Mouse (Mus musculus) bone marrow macrophage, adult 2 months (primary cell): ENCODE measurements at regions not wholly inside any gene's neighbourhood (a gene's known extent, or its start where the extent isn't known, plus 50 kb on each side); places are given as distances from the start of the nearest gene placed in this dataset.

ENCODE experiments used
- H3K27ac ChIP-seq: 2 replicates; pipeline ENCODE4 v1.5.1; 2012; ENCODE audit warnings: low read depth, low read length; ENCODE audit not compliant: insufficient read depth
- H3K4me1 ChIP-seq: 2 replicates; pipeline ENCODE4 v1.6.1; 2012; ENCODE audit warnings: low read length; ENCODE audit not compliant: control insufficient read depth, insufficient read depth
- H3K4me3 ChIP-seq: 2 replicates; pipeline ENCODE4 v1.5.1; 2012; ENCODE audit warnings: mild to moderate bottlenecking, low read length, moderate library complexity; ENCODE audit not compliant: insufficient read depth
- CTCF ChIP-seq: IDR thresholded peaks from 2 replicates; pipeline ENCODE4 v1.5.1; 2012; ENCODE audit warnings: low read depth, mild to moderate bottlenecking, low read length, moderate library complexity
- POLR2A ChIP-seq: IDR thresholded peaks from 2 replicates; pipeline ENCODE4 v1.6.1; 2012; ENCODE audit warnings: mild to moderate bottlenecking, low read depth, low read length, borderline replicate concordance

DNA sequence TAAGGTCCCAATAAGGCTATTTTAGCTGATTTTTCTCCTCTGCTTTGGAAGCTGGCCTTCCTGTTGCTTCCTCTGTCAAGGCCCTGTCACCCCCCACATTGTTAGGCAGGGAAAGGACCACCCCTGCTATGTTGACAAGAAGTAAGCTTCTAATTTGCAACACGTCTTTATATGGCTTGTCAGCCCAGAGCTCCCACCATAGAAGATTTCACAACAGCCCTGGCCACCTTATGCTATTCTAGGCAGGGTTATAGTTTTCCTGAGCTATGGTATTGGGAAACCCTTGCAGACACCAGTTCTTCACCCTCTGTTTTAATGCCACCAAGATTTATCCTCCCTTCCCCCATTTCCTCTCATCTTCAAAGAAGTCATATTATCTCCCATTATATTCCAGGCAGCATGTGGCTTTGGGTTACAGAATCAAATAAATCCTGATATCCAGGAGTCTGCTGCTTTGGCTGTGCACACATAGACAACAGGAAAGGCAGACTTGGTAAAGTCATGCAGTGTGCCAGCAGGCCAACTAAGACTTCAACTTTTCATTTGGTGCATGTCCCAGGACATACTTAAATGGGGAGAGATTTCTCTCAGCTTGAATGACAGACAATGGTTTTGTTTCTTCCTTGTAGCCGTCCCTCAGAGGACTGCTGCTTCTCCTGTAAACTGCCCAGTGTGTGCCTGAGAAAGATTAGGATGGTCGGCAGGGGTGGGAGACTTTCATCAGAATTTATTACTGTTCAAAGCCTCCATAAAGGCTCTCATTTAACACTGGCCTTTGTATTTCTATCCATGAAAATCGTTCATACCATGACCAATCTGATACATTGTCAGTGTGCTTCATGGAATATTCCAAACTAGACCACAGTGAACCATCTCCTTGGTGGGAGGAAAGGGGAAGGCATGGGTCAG lies 146.2 kb upstream of the Hhip start:
- peaks cover 3% of the 10 kb centered on the region; the same call in 1 of the 2 replicates for H3K4me1 ChIP-seq
- no peak overlapping the region for H3K4me3 ChIP-seq
- H3K27ac ChIP-seq, result no peak overlapping the region
- TF ChIP-seq CTCF (no peak), POLR2A (no peak)

- Histone ChIP-seq H3K27ac (no peak overlapping the region), H3K4me1 (peaks cover 4% of the 10 kb centered on the region; the same call in 1 of the 2 replicates), H3K4me3 (no peak overlapping the region)
- TF ChIP-seq CTCF (no peak), POLR2A (no peak)
These were observed 139.9 kb upstream of the Hhip start for GRCm38 (mm10) chr8:80197680-80198079.

GRCm38 (mm10) chr8:80190510-80190908 lies 132.7 kb upstream of the Hhip start:
- no peaks in the 10 kb centered on the region for H3K4me1 ChIP-seq
- H3K4me3 ChIP-seq, result no peak overlapping the region
- TF ChIP-seq CTCF (no peak), POLR2A (no peak)
- H3K27ac ChIP-seq, result no peak overlapping the region

- TF ChIP-seq POLR2A, result no peak
- TF ChIP-seq CTCF, result no peak
- Histone ChIP-seq H3K4me1 (no peaks in the 10 kb centered on the region), H3K27ac (no peak overlapping the region), H3K4me3 (no peak overlapping the region)
These were observed 132.1 kb upstream of the Hhip start for GRCm38 (mm10) chr8:80189797-80190509.

DNA sequence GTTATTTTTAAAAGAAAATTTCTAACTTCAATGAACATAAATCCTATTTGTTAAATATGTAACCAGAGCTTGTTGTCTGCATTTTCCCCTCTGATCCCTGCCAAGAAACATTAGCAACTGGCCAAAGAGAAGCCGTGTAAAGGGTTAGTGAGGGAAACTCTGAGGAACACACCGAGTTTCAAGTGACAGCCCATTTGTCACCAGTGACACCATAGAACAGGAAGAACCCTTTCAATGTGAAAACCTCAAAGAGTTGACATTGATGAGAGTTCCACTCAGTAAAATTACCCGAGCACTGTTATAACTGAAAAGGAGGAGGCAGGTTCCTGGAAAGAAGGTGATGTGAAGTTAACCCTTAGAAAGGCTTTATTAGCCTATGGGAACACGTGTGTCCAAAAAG lies 127.5 kb upstream of the Hhip start:
- Histone ChIP-seq H3K27ac (no peak overlapping the region), H3K4me1 (no peaks in the 10 kb centered on the region), H3K4me3 (no peak overlapping the region)
- TF ChIP-seq POLR2A (no peak), CTCF (no peak)

GRCm38 (mm10) chr8:80168688-80169087 lies 110.9 kb upstream of the Hhip start:
- Histone ChIP-seq H3K4me1 (no peaks in the 10 kb centered on the region), H3K27ac (no peak overlapping the region)
- no peak for TF ChIP-seq POLR2A
- TF ChIP-seq CTCF, result no peak

GRCm38 (mm10) chr8:80149458-80150083 lies 91.8 kb upstream of the Hhip start:
- Histone ChIP-seq H3K27ac (no peak overlapping the region), H3K4me3 (no peak overlapping the region), H3K4me1 (no peaks in the 10 kb centered on the region)
- TF ChIP-seq POLR2A, result no peak
- no peak for TF ChIP-seq CTCF

More at GRCm38 (mm10) chr8:80168688-80169087, 110.9 kb upstream of the Hhip start:
- no peak overlapping the region for H3K4me3 ChIP-seq

DNA sequence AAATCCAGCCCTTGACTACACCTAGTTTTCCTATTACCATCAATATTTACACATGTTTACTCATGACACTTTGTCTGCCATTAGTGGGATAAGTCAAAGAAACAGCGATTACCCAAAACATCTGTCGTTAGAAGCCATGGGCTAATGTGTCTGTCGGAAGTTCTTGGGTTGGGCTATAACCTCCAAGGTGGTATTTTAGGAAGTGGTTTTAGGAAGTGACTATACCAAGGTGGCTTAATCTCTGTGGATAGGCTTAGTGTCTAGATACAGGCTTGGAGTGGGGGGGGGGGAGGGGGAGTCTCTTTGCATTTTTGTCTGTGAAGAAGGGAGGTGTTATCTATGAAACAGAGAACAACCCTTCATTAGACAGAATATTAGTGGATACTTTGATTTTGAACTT lies 90.1 kb upstream of the Hhip start:
- Histone ChIP-seq H3K4me3 (no peak overlapping the region), H3K4me1 (no peaks in the 10 kb centered on the region)
- TF ChIP-seq POLR2A (no peak), CTCF (no peak)

DNA sequence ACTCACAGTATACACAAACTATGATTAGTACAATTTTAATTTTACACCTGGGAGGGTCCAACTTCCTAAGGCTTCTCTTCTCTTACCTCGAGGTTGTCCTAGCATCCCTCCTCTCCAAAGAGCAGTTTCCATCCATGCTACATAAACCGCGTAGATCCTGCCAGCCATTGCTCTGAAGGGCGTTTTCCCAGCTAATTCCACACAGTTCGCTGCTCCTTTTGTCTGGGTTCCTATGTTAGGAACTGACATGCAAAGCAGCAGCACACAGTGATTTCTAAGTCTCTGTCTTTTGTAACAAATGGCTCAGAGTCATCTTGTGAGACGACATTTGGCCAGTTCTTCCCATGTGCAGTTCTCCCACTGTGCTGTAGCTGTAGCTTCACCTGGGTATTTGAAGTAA lies 80.7 kb upstream of the Hhip start:
- TF ChIP-seq POLR2A (no peak), CTCF (no peak)
- Histone ChIP-seq H3K27ac (no peak overlapping the region), H3K4me3 (no peak overlapping the region), H3K4me1 (no peaks in the 10 kb centered on the region)

More for the DNA sequence above, 90.1 kb upstream of the Hhip start:
- no peak overlapping the region for H3K27ac ChIP-seq
